Mouse (Mus musculus): ENCODE measurements around the gene Efhd2. TPM values are rescaled to one million over a fixed set of nuclear protein-coding genes. Genes with fewer than 3 reads are reported as not detected.

The Efhd2 gene
- polyA plus RNA-seq, 1 experiment: 23.8 TPM

GRCm38 (mm10) chr4:141902479-141902858, 27.7 kb upstream of the Efhd2 start:
- Histone ChIP-seq H3K4me1 (ENCODE audit: control insufficient read depth, insufficient read depth, low read length) (no peaks in the 10 kb centered on the region), H3K4me3 (replicated peaks; ENCODE audit: control insufficient read depth, low read depth, low read length) (no peak overlapping the region), H3K27ac (ENCODE audit: control insufficient read depth, insufficient read depth, low read depth, low read length, poor library complexity) (no peak overlapping the region)
- WGBS: 87% methylated on average over 8 of the region's 8 CpGs
- TF ChIP-seq CTCF (IDR thresholded peaks at IDR 0.05; ENCODE audit: control insufficient read depth, insufficient read depth, low read length) (no peak), POLR2A (IDR thresholded peaks at IDR 0.05; ENCODE audit: borderline replicate concordance, control insufficient read depth, low read depth, low read length) (no peak)

GRCm38 (mm10) chr4:141901711-141902478, 27.2 kb upstream of the Efhd2 start:
- 88% methylated on average over 17 of the region's 17 CpGs for WGBS
- Histone ChIP-seq H3K27ac (ENCODE audit: control insufficient read depth, insufficient read depth, low read depth, low read length, poor library complexity) (no peak overlapping the region), H3K4me1 (ENCODE audit: control insufficient read depth, insufficient read depth, low read length) (no peaks in the 10 kb centered on the region), H3K4me3 (replicated peaks; ENCODE audit: control insufficient read depth, low read depth, low read length) (no peak overlapping the region)
- TF ChIP-seq POLR2A (IDR thresholded peaks at IDR 0.05; ENCODE audit: borderline replicate concordance, control insufficient read depth, low read depth, low read length) (no peak), CTCF (IDR thresholded peaks at IDR 0.05; ENCODE audit: control insufficient read depth, insufficient read depth, low read length) (no peak)

GRCm38 (mm10) chr4:141900421-141900820, 25.7 kb upstream of the Efhd2 start:
- no peak for TF ChIP-seq CTCF (IDR thresholded peaks at IDR 0.05; ENCODE audit: control insufficient read depth, insufficient read depth, low read length)
- no peak for TF ChIP-seq POLR2A (IDR thresholded peaks at IDR 0.05; ENCODE audit: borderline replicate concordance, control insufficient read depth, low read depth, low read length)
- no peak overlapping the region for H3K27ac ChIP-seq (ENCODE audit: control insufficient read depth, insufficient read depth, low read depth, low read length, poor library complexity)
- no peak overlapping the region for H3K4me3 ChIP-seq (replicated peaks; ENCODE audit: control insufficient read depth, low read depth, low read length)
- no peaks in the 10 kb centered on the region for H3K4me1 ChIP-seq (ENCODE audit: control insufficient read depth, insufficient read depth, low read length)
- 77% methylated on average over 11 of the region's 11 CpGs for WGBS

GRCm38 (mm10) chr4:141899936-141900335, 25.2 kb upstream of the Efhd2 start:
- TF ChIP-seq POLR2A (IDR thresholded peaks at IDR 0.05; ENCODE audit: borderline replicate concordance, control insufficient read depth, low read depth, low read length) (no peak), CTCF (IDR thresholded peaks at IDR 0.05; ENCODE audit: control insufficient read depth, insufficient read depth, low read length) (no peak)
- no peak overlapping the region for H3K4me3 ChIP-seq (replicated peaks; ENCODE audit: control insufficient read depth, low read depth, low read length)
- no peak overlapping the region for H3K27ac ChIP-seq (ENCODE audit: control insufficient read depth, insufficient read depth, low read depth, low read length, poor library complexity)
- 79% methylated on average over 8 of the region's 8 CpGs for WGBS
- no peaks in the 10 kb centered on the region for H3K4me1 ChIP-seq (ENCODE audit: control insufficient read depth, insufficient read depth, low read length)

- Histone ChIP-seq H3K4me1 (ENCODE audit: control insufficient read depth, insufficient read depth, low read length) (no peaks in the 10 kb centered on the region), H3K4me3 (replicated peaks; ENCODE audit: control insufficient read depth, low read depth, low read length) (no peak overlapping the region), H3K27ac (ENCODE audit: control insufficient read depth, insufficient read depth, low read depth, low read length, poor library complexity) (no peak overlapping the region)
- 79% methylated on average over 8 of the region's 8 CpGs for WGBS
- TF ChIP-seq POLR2A (IDR thresholded peaks at IDR 0.05; ENCODE audit: borderline replicate concordance, control insufficient read depth, low read depth, low read length): no peak
- TF ChIP-seq CTCF (IDR thresholded peaks at IDR 0.05; ENCODE audit: control insufficient read depth, insufficient read depth, low read length): no peak
Measured at GRCm38 (mm10) chr4:141898905-141899304, 24.2 kb upstream of the Efhd2 start.

- H3K27ac ChIP-seq (ENCODE audit: control insufficient read depth, insufficient read depth, low read depth, low read length, poor library complexity): no peak overlapping the region
- no peak overlapping the region for H3K4me3 ChIP-seq (replicated peaks; ENCODE audit: control insufficient read depth, low read depth, low read length)
- TF ChIP-seq CTCF (IDR thresholded peaks at IDR 0.05; ENCODE audit: control insufficient read depth, insufficient read depth, low read length) (no peak), POLR2A (IDR thresholded peaks at IDR 0.05; ENCODE audit: borderline replicate concordance, control insufficient read depth, low read depth, low read length) (no peak)
- no peaks in the 10 kb centered on the region for H3K4me1 ChIP-seq (ENCODE audit: control insufficient read depth, insufficient read depth, low read length)
- WGBS: 73% methylated on average over 3 of the region's 3 CpGs
Measured at GRCm38 (mm10) chr4:141897838-141898237, 23.1 kb upstream of the Efhd2 start.

- Histone ChIP-seq H3K27ac (ENCODE audit: control insufficient read depth, insufficient read depth, low read depth, low read length, poor library complexity) (no peak overlapping the region), H3K4me1 (ENCODE audit: control insufficient read depth, insufficient read depth, low read length) (no peaks in the 10 kb centered on the region), H3K4me3 (replicated peaks; ENCODE audit: control insufficient read depth, low read depth, low read length) (no peak overlapping the region)
- no peak for TF ChIP-seq CTCF (IDR thresholded peaks at IDR 0.05; ENCODE audit: control insufficient read depth, insufficient read depth, low read length)
- TF ChIP-seq POLR2A (IDR thresholded peaks at IDR 0.05; ENCODE audit: borderline replicate concordance, control insufficient read depth, low read depth, low read length): no peak
- 82% methylated on average over 6 of the region's 6 CpGs for WGBS
Measured at GRCm38 (mm10) chr4:141897225-141897624, 22.5 kb upstream of the Efhd2 start.

GRCm38 (mm10) chr4:141895772-141896171, 21.1 kb upstream of the Efhd2 start:
- no peak overlapping the region for H3K4me3 ChIP-seq (replicated peaks; ENCODE audit: control insufficient read depth, low read depth, low read length)
- H3K27ac ChIP-seq (ENCODE audit: control insufficient read depth, insufficient read depth, low read depth, low read length, poor library complexity): no peak overlapping the region
- TF ChIP-seq CTCF (IDR thresholded peaks at IDR 0.05; ENCODE audit: control insufficient read depth, insufficient read depth, low read length) (no peak), POLR2A (IDR thresholded peaks at IDR 0.05; ENCODE audit: borderline replicate concordance, control insufficient read depth, low read depth, low read length) (no peak)
- no peaks in the 10 kb centered on the region for H3K4me1 ChIP-seq (ENCODE audit: control insufficient read depth, insufficient read depth, low read length)
- 3% methylated on average over 12 of the region's 12 CpGs for WGBS
